Mouse (Mus musculus): Measurements from ENCODE around the gene Sema7a. TPM values are rescaled to one million over a fixed set of nuclear protein-coding genes. Genes with fewer than 3 reads are reported as not detected.

Gene Sema7a
- total and polyA plus RNA-seq, 3 experiments, result 0.03 TPM; not detected in 2

DNA sequence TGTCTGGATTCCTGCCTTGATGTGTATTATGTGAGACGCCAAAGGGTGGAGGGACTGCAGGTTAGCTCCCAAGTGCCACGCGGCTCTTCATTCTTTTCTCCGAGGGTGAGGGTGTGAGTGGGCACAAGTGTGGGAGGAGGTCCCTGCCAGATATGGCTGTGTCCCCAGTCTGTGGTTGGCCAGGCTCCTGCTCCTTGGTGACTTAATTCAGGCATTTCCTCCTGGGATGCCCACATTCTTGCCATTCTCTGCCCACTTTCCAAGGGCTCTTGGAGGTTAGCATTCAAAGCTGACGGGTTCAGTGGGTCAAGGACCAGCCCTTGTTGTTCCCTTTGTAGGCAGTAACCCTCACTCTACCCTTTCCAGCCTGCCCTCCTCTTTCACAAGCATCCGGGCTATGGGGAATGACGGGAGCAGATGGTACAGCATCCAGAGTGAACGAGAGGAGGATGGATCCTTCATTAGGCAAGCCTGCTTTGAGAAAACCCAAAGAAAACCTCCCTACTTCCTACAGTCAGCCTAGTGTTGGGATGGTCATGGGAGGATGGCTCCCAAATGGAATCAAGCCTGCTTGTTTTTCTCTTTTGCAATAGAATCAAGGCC lies 9.3 kb downstream of the Sema7a start:
- Histone ChIP-seq H3K36me3 (ENCODE audit: control insufficient read depth in 1 of 2, insufficient read depth in 2 of 2, low read length in 2 of 2) (no peaks in the 10 kb centered on the region), H3K4me3 (ENCODE audit: control insufficient read depth in 1 of 2, insufficient read depth in 1 of 2, low read depth in 2 of 2, low read length in 2 of 2) (no peak overlapping the region), H3K27ac (ENCODE audit: control insufficient read depth, low read depth, low read length) (no peak overlapping the region), H3K27me3 (ENCODE audit: control insufficient read depth in 1 of 2, insufficient read depth in 2 of 2, low read length in 2 of 2) (peaks cover 0 to 4% of the 10 kb centered on the region in 2 experiments; a peak in 2 of 4 replicates), H3K9ac (ENCODE audit: control insufficient read depth, low read depth, low read length, poor library complexity, severe bottlenecking) (no peak overlapping the region), H3K4me1 (ENCODE audit: control insufficient read depth in 1 of 2, insufficient read depth in 2 of 2, low read length in 2 of 2) (no peaks in the 10 kb centered on the region), H3K9me3 (replicated peaks; ENCODE audit: insufficient read depth, low read length) (no peaks in the 10 kb centered on the region), H3K79me2 (ENCODE audit: control insufficient read depth, insufficient read depth, low read length, poor library complexity) (no peaks in the 10 kb centered on the region)
- TF ChIP-seq CHD1 (IDR thresholded peaks at IDR 0.05; ENCODE audit: low read depth, low read length), result no peak
- TF ChIP-seq ETS1 (IDR thresholded peaks at IDR 0.05; ENCODE audit: low read depth, low read length), result no peak
- TF ChIP-seq POLR2AphosphoS2 (IDR thresholded peaks at IDR 0.05; ENCODE audit: low read length), result no peak
- no peak for DNase-seq (ENCODE audit: low read depth, low spot score)

- peaks cover 0 to 4% of the 10 kb centered on the region in 2 experiments; a peak in 2 of 4 replicates for H3K27me3 ChIP-seq (ENCODE audit: control insufficient read depth in 1 of 2, insufficient read depth in 2 of 2, low read length in 2 of 2)
- no peak overlapping the region for H3K27ac ChIP-seq (ENCODE audit: control insufficient read depth, low read depth, low read length)
- H3K36me3 ChIP-seq (ENCODE audit: control insufficient read depth in 1 of 2, insufficient read depth in 2 of 2, low read length in 2 of 2), result no peaks in the 10 kb centered on the region
- no peak overlapping the region for H3K4me3 ChIP-seq (ENCODE audit: control insufficient read depth in 1 of 2, insufficient read depth in 1 of 2, low read depth in 2 of 2, low read length in 2 of 2)
- no peaks in the 10 kb centered on the region for H3K4me1 ChIP-seq (ENCODE audit: control insufficient read depth in 1 of 2, insufficient read depth in 2 of 2, low read length in 2 of 2)
- no peaks in the 10 kb centered on the region for H3K9me3 ChIP-seq (replicated peaks; ENCODE audit: insufficient read depth, low read length)
- no peak for DNase-seq (ENCODE audit: low read depth, low spot score)
- H3K79me2 ChIP-seq (ENCODE audit: control insufficient read depth, insufficient read depth, low read length, poor library complexity), result no peaks in the 10 kb centered on the region
- H3K9ac ChIP-seq (ENCODE audit: control insufficient read depth, low read depth, low read length, poor library complexity, severe bottlenecking), result no peak overlapping the region
- TF ChIP-seq RCOR1 (IDR thresholded peaks at IDR 0.05; ENCODE audit: low read depth, low read length), result no peak
- no peak for TF ChIP-seq CHD2 (IDR thresholded peaks at IDR 0.05; ENCODE audit: low read length)
- no peak for TF ChIP-seq TBP (IDR thresholded peaks at IDR 0.05; ENCODE audit: low read depth, low read length)
- no peak for TF ChIP-seq ELF1 (IDR thresholded peaks at IDR 0.05; ENCODE audit: low read depth, low read length)
- no peak for TF ChIP-seq JUND (IDR thresholded peaks at IDR 0.05; ENCODE audit: low read depth, low read length)
- no peak for TF ChIP-seq MYC (IDR thresholded peaks at IDR 0.05; ENCODE audit: low read depth, low read length)
- TF ChIP-seq ETS1 (IDR thresholded peaks at IDR 0.05; ENCODE audit: low read depth, low read length), result no peak
Observed at GRCm38 (mm10) chr9:57949879-57950278, 10.0 kb downstream of the Sema7a start.

GRCm38 (mm10) chr9:57950519-57950918 lies 10.6 kb downstream of the Sema7a start:
- Histone ChIP-seq H3K9me3 (replicated peaks; ENCODE audit: insufficient read depth, low read length) (no peaks in the 10 kb centered on the region), H3K27me3 (ENCODE audit: control insufficient read depth in 1 of 2, insufficient read depth in 2 of 2, low read length in 2 of 2) (peaks cover 0 to 6% of the 10 kb centered on the region in 2 experiments; a peak in 2 of 4 replicates), H3K4me1 (ENCODE audit: control insufficient read depth in 1 of 2, insufficient read depth in 2 of 2, low read length in 2 of 2) (no peaks in the 10 kb centered on the region), H3K27ac (ENCODE audit: control insufficient read depth, low read depth, low read length) (no peak overlapping the region), H3K4me3 (ENCODE audit: control insufficient read depth in 1 of 2, insufficient read depth in 1 of 2, low read depth in 2 of 2, low read length in 2 of 2) (no peak overlapping the region), H3K79me2 (ENCODE audit: control insufficient read depth, insufficient read depth, low read length, poor library complexity) (no peaks in the 10 kb centered on the region), H3K36me3 (ENCODE audit: control insufficient read depth in 1 of 2, insufficient read depth in 2 of 2, low read length in 2 of 2) (no peaks in the 10 kb centered on the region), H3K9ac (ENCODE audit: control insufficient read depth, low read depth, low read length, poor library complexity, severe bottlenecking) (no peak overlapping the region)
- TF ChIP-seq ZNF384 (IDR thresholded peaks at IDR 0.05; ENCODE audit: low read depth, low read length) (no peak), MXI1 (IDR thresholded peaks at IDR 0.05; ENCODE audit: low read depth, low read length) (no peak), NRF1 (IDR thresholded peaks at IDR 0.05; ENCODE audit: insufficient read depth, low read depth, low read length, poor library complexity, severe bottlenecking) (no peak), MAZ (IDR thresholded peaks at IDR 0.05; ENCODE audit: low read depth, low read length) (no peak), GATA1 (IDR thresholded peaks at IDR 0.05; ENCODE audit: low read depth, low read length) (no peak), RCOR1 (IDR thresholded peaks at IDR 0.05; ENCODE audit: low read depth, low read length) (no peak), ETS1 (IDR thresholded peaks at IDR 0.05; ENCODE audit: low read depth, low read length) (no peak), MAFK (IDR thresholded peaks at IDR 0.05; ENCODE audit: borderline replicate concordance, low read depth, low read length) (no peak), KAT2A (conservative IDR thresholded peaks at IDR 0.05; ENCODE audit: low read depth, low read length) (no peak), TBP (IDR thresholded peaks at IDR 0.05; ENCODE audit: low read depth, low read length) (no peak), USF2 (IDR thresholded peaks at IDR 0.05; ENCODE audit: borderline replicate concordance in 1 of 2, insufficient read depth in 1 of 2, low read depth in 1 of 2, low read length in 2 of 2) (no peak), GABPA (IDR thresholded peaks at IDR 0.05; ENCODE audit: low read depth, low read length) (no peak), SMC3 (IDR thresholded peaks at IDR 0.05; ENCODE audit: low read depth, low read length) (no peak), HCFC1 (IDR thresholded peaks at IDR 0.05; ENCODE audit: low read depth, low read length) (no peak)
- DNase-seq (ENCODE audit: low read depth, low spot score), result no peak

Measured in MEL (cell line).